Mouse (Mus musculus): ENCODE measurements around the gene 4930453N24Rik.

The 4930453N24Rik gene

DNA sequence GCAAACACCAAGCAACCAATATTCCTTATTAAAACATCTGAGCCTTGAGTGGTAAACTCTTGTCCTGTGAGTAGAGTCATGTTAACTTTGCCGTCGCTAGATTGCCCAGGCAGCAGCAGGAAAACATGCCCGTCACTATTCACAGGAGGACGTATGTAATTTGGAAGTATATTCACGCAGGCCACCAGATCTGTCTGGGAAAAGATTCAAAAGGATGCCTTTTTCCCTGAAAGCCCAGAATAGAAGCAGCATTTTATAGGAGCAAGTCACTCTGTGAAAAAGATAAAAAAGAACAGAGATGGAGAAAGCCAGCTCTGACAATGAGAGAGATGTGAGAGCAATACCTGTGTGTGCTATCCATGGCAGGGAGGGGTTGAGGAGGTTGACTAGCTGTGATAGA lies 49.4 kb downstream of the 4930453N24Rik start:
- no peak for DNase-seq (ENCODE audit: low read depth, low spot score)

DNA sequence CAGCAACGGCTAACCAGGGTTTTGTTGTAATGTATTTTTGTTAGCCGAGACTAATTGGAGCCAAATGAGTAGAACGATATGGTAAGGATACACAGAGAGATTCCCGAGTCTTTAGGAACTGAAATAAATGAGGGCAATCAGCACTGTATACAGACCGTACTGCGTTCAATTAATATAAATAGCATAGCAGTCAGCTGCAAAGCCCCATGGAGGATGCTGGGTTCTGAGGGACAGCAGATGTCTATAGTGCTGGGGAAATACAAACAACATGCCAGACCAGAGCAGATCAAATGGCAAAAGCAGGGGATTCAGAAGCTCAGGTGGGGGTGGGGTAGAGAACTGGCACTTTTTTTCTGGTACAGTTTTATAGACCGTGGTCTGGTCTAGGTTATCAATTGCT lies 51.9 kb downstream of the 4930453N24Rik start:
- DNase-seq (ENCODE audit: low read depth, low spot score) = no peak

DNA sequence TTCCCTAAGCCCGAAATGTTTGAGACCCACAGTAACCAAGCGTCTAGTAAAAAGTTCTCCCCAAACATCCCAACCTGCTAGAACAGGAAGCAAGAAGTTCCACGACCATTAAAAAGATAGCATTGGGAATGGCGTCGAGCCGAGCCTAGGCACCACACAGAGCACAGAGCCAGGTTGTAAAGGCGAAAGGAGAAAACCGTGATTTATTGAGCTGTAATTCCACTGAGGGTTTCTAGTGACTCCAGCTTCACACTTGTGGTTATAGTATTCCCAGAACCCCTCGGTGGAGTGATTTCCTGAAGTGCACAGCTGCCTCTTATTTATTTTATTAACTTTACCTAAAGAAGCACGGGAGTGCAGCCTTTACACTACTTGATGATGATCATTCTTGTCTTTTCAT lies 53.1 kb downstream of the 4930453N24Rik start:
- DNase-seq (ENCODE audit: low read depth, low spot score) = no peak

DNA sequence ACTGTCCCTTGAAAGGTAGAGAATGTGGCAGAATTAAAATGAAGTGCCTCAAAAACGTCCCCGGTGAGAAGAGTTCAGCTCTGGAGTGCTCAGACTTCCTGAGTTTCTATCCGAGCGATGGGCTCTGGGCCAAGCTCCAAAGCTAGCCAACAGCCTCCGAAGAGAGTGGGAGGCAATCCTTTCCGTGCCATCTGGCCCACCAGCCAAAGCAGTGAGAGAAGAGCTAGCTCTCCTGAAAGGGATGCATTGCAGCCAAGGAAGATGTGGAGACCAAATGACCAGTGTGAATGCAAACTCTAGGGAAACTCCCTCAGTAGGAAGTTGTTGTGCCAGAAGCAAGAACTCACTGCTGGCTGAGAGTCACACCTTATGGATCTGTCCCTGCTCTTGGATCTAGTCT lies 59.1 kb downstream of the 4930453N24Rik start:
- DNase-seq (ENCODE audit: low read depth, low spot score) = no peak
